Mouse (Mus musculus) heart, embryonic 11.5 days (tissue): ENCODE measurements around the gene Scarb2. TPM values are rescaled to one million over a fixed set of nuclear protein-coding genes. Genes with fewer than 3 reads are reported as not detected.

Source experiments
- ATAC-seq: fragments of 200-750 bp; cut with Nextera tagmentation; replicated peaks from 2 replicates; pipeline ENCODE4 v1.8.0; 2017; ENCODE audit warnings: moderate library complexity; ENCODE audit not compliant: insufficient number of reproducible peaks, low FRiP score, low TSS enrichment
- H3K27ac ChIP-seq: fragments of 300-500 bp; sonication (generic); 2 replicates; pipeline ENCODE4 v1.5.1; 2014; ENCODE audit warnings: mild to moderate bottlenecking, low read depth, low read length
- H3K27me3 ChIP-seq: fragments of 300-500 bp; sonication (generic); 2 replicates; pipeline ENCODE4 v1.6.1; 2014; ENCODE audit warnings: mild to moderate bottlenecking, low read length, mixed read lengths; ENCODE audit not compliant: control insufficient read depth, insufficient read depth
- H3K36me3 ChIP-seq: fragments of 300-500 bp; sonication (generic); 2 replicates; pipeline ENCODE4 v1.6.1; 2014; ENCODE audit warnings: mild to moderate bottlenecking, low read length, moderate library complexity, mixed read lengths; ENCODE audit not compliant: control insufficient read depth, insufficient read depth
- H3K4me1 ChIP-seq: fragments of 300-500 bp; sonication (generic); 2 replicates; pipeline ENCODE4 v1.6.1; 2014; ENCODE audit warnings: low read length; ENCODE audit not compliant: control insufficient read depth, insufficient read depth
- H3K4me2 ChIP-seq: fragments of 300-500 bp; sonication (generic); 2 replicates; pipeline ENCODE4 v1.6.1; 2014; ENCODE audit warnings: mild to moderate bottlenecking, moderate library complexity
- H3K4me3 ChIP-seq: fragments of 300-500 bp; sonication (generic); 2 replicates; pipeline ENCODE4 v1.5.1; 2014; ENCODE audit warnings: low read depth, low read length
- H3K9ac ChIP-seq: fragments of 300-500 bp; sonication (generic); 2 replicates; pipeline ENCODE4 v1.6.1; 2014; ENCODE audit warnings: mild to moderate bottlenecking, low read depth, low read length, moderate library complexity
- H3K9me3 ChIP-seq: fragments of 300-500 bp; sonication (generic); replicated peaks from 2 replicates; pipeline ENCODE4 v1.6.1; 2016; ENCODE audit warnings: low read length; ENCODE audit not compliant: control insufficient read depth
- WGBS: fragments of 180-500 bp; shearing (Covaris S2); extraction: QIAGEN DNeasy Blood & Tissue Kit; methylation state at CpG from one replicate; pipeline ENCODE4 v1.1.7; 2014; ENCODE audit not compliant: insufficient replicate concordance; 5-methylcytosine and 5-hydroxymethylcytosine counted together
- microRNA-seq: library from miRNA; unstranded; fragments of <30 nt; microRNA quantifications from one replicate; pipeline ENCODE4, GENCODE M21; 2016; ENCODE audit warnings: borderline number of aligned reads
- polyA plus RNA-seq: library from polyadenylated mRNA; unstranded; fragments of >200 nt; fragmentation: Nextera tagmentation; extraction: Ambion mirVana; gene quantifications from 2 replicates; pipeline ENCODE4 v1.2.1, GENCODE M21; 2014

Gene Scarb2
- polyA plus RNA-seq, 1 experiment from 2014 or later = 12.0 TPM

DNA sequence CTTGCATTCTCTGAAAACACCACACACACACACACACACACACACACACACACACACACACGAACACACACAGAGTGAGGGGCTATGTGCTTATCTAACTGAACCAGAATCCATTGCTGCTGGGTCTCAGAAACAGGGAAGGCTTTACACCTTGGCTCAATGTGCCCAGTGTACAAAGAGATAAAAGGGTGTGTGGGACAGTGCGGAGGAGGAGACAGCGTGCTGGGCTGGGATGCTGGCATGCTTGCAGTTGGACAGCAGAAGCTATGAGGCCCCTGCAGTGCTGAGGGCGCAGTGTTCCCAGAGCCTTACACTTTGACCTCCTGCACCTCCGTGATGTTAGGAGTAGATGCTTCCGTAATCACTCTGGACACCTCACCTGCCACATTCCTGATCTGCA lies 110.2 kb downstream of the Scarb2 start:
- Histone ChIP-seq H3K9me3 (no peaks in the 10 kb centered on the region), H3K27ac (no peak overlapping the region), H3K27me3 (peaks cover 11% of the 10 kb centered on the region; the same call in 1 of the 2 replicates), H3K4me1 (peaks cover 8% of the 10 kb centered on the region), H3K9ac (no peak overlapping the region), H3K4me2 (no peak overlapping the region), H3K36me3 (no peaks in the 10 kb centered on the region), H3K4me3 (no peak overlapping the region)
- ATAC-seq = peak; percentile 37; the same call in 1 of the 2 replicates
- 60% methylated on average over 6 of the region's 6 CpGs for WGBS

DNA sequence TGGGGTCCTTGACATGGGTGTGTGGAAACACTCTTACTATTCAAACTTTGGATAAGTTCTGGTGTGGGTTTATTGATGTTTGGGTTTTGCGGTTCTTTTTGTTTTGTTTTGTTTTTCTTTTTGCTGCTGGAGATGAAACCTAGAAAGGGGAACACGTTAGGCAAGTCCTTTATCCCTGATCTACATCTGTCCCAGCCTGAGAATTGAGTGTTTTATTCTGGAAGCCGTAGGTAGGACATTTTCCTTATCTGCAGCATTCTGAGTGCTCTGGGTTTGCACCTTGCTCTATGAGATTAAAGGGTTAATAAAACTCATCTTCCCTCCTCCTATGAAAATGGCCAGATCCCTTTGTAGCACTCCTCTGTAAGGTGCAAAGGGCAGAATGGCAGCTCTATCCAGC lies 110.9 kb downstream of the Scarb2 start:
- no peaks in the 10 kb centered on the region for H3K9me3 ChIP-seq
- peaks cover 11% of the 10 kb centered on the region; the same call in 1 of the 2 replicates for H3K27me3 ChIP-seq
- no peak for ATAC-seq
- no peak overlapping the region for H3K9ac ChIP-seq
- no peak overlapping the region for H3K27ac ChIP-seq
- peaks cover 14% of the 10 kb centered on the region for H3K4me1 ChIP-seq
- no peak overlapping the region for H3K4me2 ChIP-seq
- WGBS = 70% methylated on average over 3 of the region's 3 CpGs
- no peaks in the 10 kb centered on the region for H3K36me3 ChIP-seq
- no peak overlapping the region for H3K4me3 ChIP-seq

GRCm38 (mm10) chr5:92393863-92394262 lies 112.8 kb downstream of the Scarb2 start:
- H3K9ac ChIP-seq = no peak overlapping the region
- no peak overlapping the region for H3K4me2 ChIP-seq
- ATAC-seq = no peak
- no peak overlapping the region for H3K27ac ChIP-seq
- 66% methylated on average over 10 of the region's 10 CpGs for WGBS
- peaks cover 21% of the 10 kb centered on the region for H3K4me1 ChIP-seq
- H3K4me3 ChIP-seq = no peak overlapping the region
- H3K27me3 ChIP-seq = peaks cover 11% of the 10 kb centered on the region; the same call in 1 of the 2 replicates
- H3K36me3 ChIP-seq = no peaks in the 10 kb centered on the region
- no peaks in the 10 kb centered on the region for H3K9me3 ChIP-seq

GRCm38 (mm10) chr5:92392542-92392941 lies 114.1 kb downstream of the Scarb2 start:
- H3K27ac ChIP-seq = no peak overlapping the region
- H3K9ac ChIP-seq = no peak overlapping the region
- H3K4me1 ChIP-seq = peaks cover 19% of the 10 kb centered on the region
- no peaks in the 10 kb centered on the region for H3K9me3 ChIP-seq
- H3K27me3 ChIP-seq = peaks cover 11% of the 10 kb centered on the region; the same call in 1 of the 2 replicates
- H3K4me3 ChIP-seq = peak overlapping the region; percentile 24
- 37% methylated on average over 18 of the region's 18 CpGs for whole genome bisulfite sequencing
- peak overlapping the region; percentile 51 for H3K4me2 ChIP-seq
- H3K36me3 ChIP-seq = no peaks in the 10 kb centered on the region
- ATAC-seq = no peak

Small RNA genes lying within 50 kb of the gene (microRNA-seq; reads per million reads assigned to microRNA genes)
- gene Mir6415 = not detected

Other genes starting within 250 kb of the Scarb2 start
- gene Naaa, start 228.7 kb downstream of the Scarb2 start, polyA plus RNA-seq = 6.9 and 8.4 TPM in 2 replicates
- 24.7 and 30.5 TPM in 2 replicates for gene Sdad1, start 196.4 kb downstream of the Scarb2 start, polyA plus RNA-seq
- not detected in 2 replicates for gene Cxcl9, start 178.8 kb downstream of the Scarb2 start, polyA plus RNA-seq
- 37.0 and 37.6 TPM in 2 replicates for gene Art3, start 175.0 kb downstream of the Scarb2 start, polyA plus RNA-seq
- 0.72 TPM in 1 of 2 replicates, not detected in the other for gene Cxcl10, start 157.9 kb downstream of the Scarb2 start, polyA plus RNA-seq
- gene Nup54, start 71.6 kb downstream of the Scarb2 start, polyA plus RNA-seq = 45.7 and 50.7 TPM in 2 replicates
- not detected in 2 replicates for gene Fam47e, start 48.2 kb upstream of the Scarb2 start, polyA plus RNA-seq
- 67.9 and 80.2 TPM in 2 replicates for gene Stbd1, start 96.2 kb upstream of the Scarb2 start, polyA plus RNA-seq
- gene Ccdc158, start 168.4 kb upstream of the Scarb2 start, polyA plus RNA-seq = 1.1 and 1.8 TPM in 2 replicates
- gene Shroom3, start 176.6 kb upstream of the Scarb2 start, polyA plus RNA-seq = 13.4 and 14.9 TPM in 2 replicates